Comparison of ENCODE assay signal across 7 mouse cellular contexts in the genomic region with DNA sequence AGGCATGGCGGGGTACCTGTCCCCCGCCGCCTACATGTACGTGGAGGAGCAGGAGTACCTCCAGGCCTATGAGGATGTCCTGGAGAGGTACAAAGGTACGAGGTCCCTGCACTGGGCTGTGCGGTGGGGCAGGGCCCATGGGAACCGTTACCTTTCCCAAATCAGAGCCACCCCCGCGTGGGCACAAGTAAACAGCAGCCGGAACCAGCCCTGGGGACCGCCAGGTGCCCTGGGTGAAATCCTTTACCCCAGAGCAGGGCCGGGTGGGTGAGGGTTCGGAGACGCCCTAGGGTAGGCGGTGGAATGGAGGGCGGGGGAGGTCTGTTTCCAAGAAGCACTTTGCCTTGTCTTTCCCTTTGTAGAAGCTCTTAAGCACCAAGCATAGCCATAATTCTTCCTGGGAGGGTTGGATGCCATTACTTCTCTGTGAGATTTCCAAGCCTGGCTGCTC.
DNase-seq lines count a peak whose midpoint lies in the region; ATAC-seq and TF ChIP-seq lines count a peak whose summit lies in the region.

No protein-coding gene starts in this region.

- H3K4me2 ChIP-seq in lung, embryonic 15.5 days = peak overlapping the region; percentile 91
- peak overlapping the region; percentile 94 for H3K4me2 ChIP-seq in forebrain, postnatal 0 days (ENCODE audit: low read depth)

- no peak for TF ChIP-seq POLR2A in bone marrow macrophage, adult 2 months (IDR thresholded peaks at IDR 0.05; ENCODE audit: borderline replicate concordance, low read depth, low read length)

- no peaks in the 10 kb centered on the region for H3K36me3 ChIP-seq in lung, embryonic 15.5 days
- no peaks in the 10 kb centered on the region for H3K36me3 ChIP-seq in forebrain, postnatal 0 days (ENCODE audit: insufficient read depth)

- no peak overlapping the region for H3K27ac ChIP-seq in lung, embryonic 15.5 days
- H3K27ac ChIP-seq in bone marrow macrophage, adult 2 months (ENCODE audit: insufficient read depth, low read depth, low read length) = no peak overlapping the region
- peak overlapping the region; percentile 67; the same call in 1 of the 2 replicates for H3K27ac ChIP-seq in forebrain, postnatal 0 days (ENCODE audit: low read depth, low read length)

- H3K4me1 ChIP-seq in lung, embryonic 15.5 days = peaks cover 14% of the 10 kb centered on the region; the same call in 1 of the 2 replicates
- peaks cover 23% of the 10 kb centered on the region for H3K4me1 ChIP-seq in bone marrow macrophage, adult 2 months (ENCODE audit: control insufficient read depth, insufficient read depth, low read length)
- peaks cover 15% of the 10 kb centered on the region; the same call in 1 of the 2 replicates for H3K4me1 ChIP-seq in forebrain, postnatal 0 days (ENCODE audit: insufficient read depth)

- peak overlapping the region; percentile 55 for H3K4me3 ChIP-seq in lung, embryonic 15.5 days
- peak overlapping the region; percentile 92 for H3K4me3 ChIP-seq in bone marrow macrophage, adult 2 months (ENCODE audit: insufficient read depth, low read length)
- peak overlapping the region; percentile 86 for H3K4me3 ChIP-seq in forebrain, postnatal 0 days (ENCODE audit: low read depth, low read length)

- peak; percentile 54; the same call in 1 of the 2 replicates for ATAC-seq in lung, embryonic 15.5 days (ENCODE audit: borderline replicate concordance, extremely low read depth, low FRiP score, low TSS enrichment)
- ATAC-seq in forebrain, postnatal 0 days = peak; percentile 57

- WGBS in lung, embryonic 15.5 days = 3% methylated on average over 16 of the region's 16 CpGs
- 4% methylated on average over 16 of the region's 16 CpGs for WGBS in forebrain, postnatal 0 days

- peak overlapping the region; percentile 46 for H3K9ac ChIP-seq in lung, embryonic 15.5 days
- H3K9ac ChIP-seq in forebrain, postnatal 0 days = peak overlapping the region; percentile 79

- H3K9me3 ChIP-seq in lung, embryonic 15.5 days = no peaks in the 10 kb centered on the region
- H3K9me3 ChIP-seq in forebrain, postnatal 0 days (ENCODE audit: low read length) = no peaks in the 10 kb centered on the region

- H3K27me3 ChIP-seq in lung, embryonic 15.5 days = no peaks in the 10 kb centered on the region; the same call in 1 of the 2 replicates
- no peaks in the 10 kb centered on the region for H3K27me3 ChIP-seq in forebrain, postnatal 0 days (ENCODE audit: insufficient read depth, low read length)

- TF ChIP-seq CTCF in bone marrow macrophage, adult 2 months (IDR thresholded peaks at IDR 0.05; ENCODE audit: low read depth, low read length) = no peak
- no peak for TF ChIP-seq CTCF in forebrain, postnatal 0 days (IDR thresholded peaks at IDR 0.05; ENCODE audit: low read depth)

- DNase-seq in lung, postnatal 25 days (ENCODE audit: low spot score) = no peak
- DNase-seq in forebrain, postnatal 0 days = peak; percentile 35
- DNase-seq in kidney, postnatal 4 days = peak; percentile 36 to 55
- peak; percentile 64 for DNase-seq in neural tube, embryonic 10.5 days (ENCODE audit: extremely low spot score, low spot score)
- DNase-seq in left cerebral cortex, adult 9 months (ENCODE audit: low spot score in 2 of 2) = no peak

Comparison
In these comparisons a context has a peak if more than half of its experiments do, and no peak if none do; other contexts are left out.
1. DNase-seq: peak in forebrain, postnatal 0 days (single experiment), kidney, postnatal 4 days (2 of 2) and neural tube, embryonic 10.5 days (single experiment); none in lung, postnatal 25 days (single experiment) and left cerebral cortex, adult 9 months (0 of 2).
2. Peak in every context shown above with its lines, with median percentiles within 50 percentile points of each other: H3K4me3 ChIP-seq.